Mouse (Mus musculus) skeletal muscle tissue, postnatal 0 days (tissue): ENCODE data around the gene Vwce. TPM values are rescaled to one million over a fixed set of nuclear protein-coding genes. Genes with fewer than 3 reads are reported as not detected.

ENCODE experiments used
- polyA plus RNA-seq: library from polyadenylated mRNA; unstranded; fragments of >200 nt; fragmentation: Nextera tagmentation; extraction: Ambion mirVana; gene quantifications from 2 replicates; pipeline ENCODE4 v1.2.1, GENCODE M21; 2015

The Vwce gene
- polyA plus RNA-seq: 0.17 and 0.28 TPM in 2 replicates

GRCm38 (mm10) chr19:10634106-10634871, at the start of gene Vwce:
Gene Vwce, plus strand, starts transcription at chr19:10634213.

DNA sequence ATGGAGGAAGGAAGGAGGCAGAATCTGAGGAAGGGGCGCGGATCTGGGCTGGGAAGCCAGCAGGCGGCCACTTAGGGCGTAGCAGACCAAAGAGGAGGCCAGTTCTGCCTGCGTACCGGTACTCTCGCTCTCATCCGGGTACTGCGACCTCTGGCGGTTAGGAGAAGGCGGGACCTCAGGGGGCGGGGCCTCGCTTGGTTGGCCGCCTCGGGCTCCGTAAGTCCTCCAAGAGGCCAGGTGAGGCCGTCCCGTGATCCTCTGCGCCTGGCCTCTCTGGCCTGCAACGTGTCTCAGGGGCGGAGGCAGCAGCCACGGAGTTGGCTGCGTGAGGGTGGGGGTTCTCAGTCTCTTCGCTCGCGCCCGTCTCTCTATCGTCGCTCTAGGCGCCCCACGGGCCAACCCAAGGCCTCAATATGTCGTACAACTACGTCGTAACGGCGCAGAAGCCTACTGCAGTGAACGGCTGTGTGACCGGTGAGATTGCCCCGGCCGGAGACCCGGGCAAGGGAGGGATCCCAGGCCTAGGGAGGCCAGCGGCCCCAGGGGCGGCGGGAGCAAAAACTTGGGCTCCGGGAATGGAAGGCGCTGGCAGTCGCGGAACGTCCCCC, 28.6 kb upstream of the Vwce start, which contains the start of the genes Ddb1 and Tkfc:
TSS of gene Ddb1 (plus strand) at position 35 of the 608 bp plus-strand sequence.
TSS of gene Tkfc (minus strand) at position 362 of the 608 bp plus-strand sequence.

GRCm38 (mm10) chr19:10677915-10678771, 44.1 kb downstream of the Vwce start, which contains the start of gene Pga5:
Gene Pga5, minus strand, starts transcription at chr19:10678071.

GRCm38 (mm10) chr19:10688537-10689352, 54.7 kb downstream of the Vwce start, which contains the start of gene Vps37c:
Gene Vps37c, plus strand, starts transcription at chr19:10688735.

Other genes with a start within 250 kb of the Vwce start
- 0.59 and 1.6 TPM in 2 replicates for gene Syt7, start 245.1 kb upstream of the Vwce start, polyA plus RNA-seq
- gene Lrrc10b, start 176.7 kb upstream of the Vwce start, polyA plus RNA-seq: 0.12 and 0.28 TPM in 2 replicates
- gene Ppp1r32, start 151.3 kb upstream of the Vwce start, polyA plus RNA-seq: 0.17 TPM in 1 of 2 replicates, not detected in the other
- 17.2 and 17.3 TPM in 2 replicates for gene Cpsf7, start 108.9 kb upstream of the Vwce start, polyA plus RNA-seq
- 44.2 and 47.1 TPM in 2 replicates for gene Sdhaf2, start 108.1 kb upstream of the Vwce start, polyA plus RNA-seq
- gene Tmem216, start 78.0 kb upstream of the Vwce start, polyA plus RNA-seq: 12.1 and 17.5 TPM in 2 replicates
- gene Cyb561a3, start 57.0 kb upstream of the Vwce start, polyA plus RNA-seq: 9.1 and 10.6 TPM in 2 replicates
- gene Tmem138, start 56.9 kb upstream of the Vwce start, polyA plus RNA-seq: 7.5 and 9.1 TPM in 2 replicates
- 177 and 194 TPM in 2 replicates for gene Ddb1, start 28.9 kb upstream of the Vwce start, polyA plus RNA-seq
- 6.8 and 8.3 TPM in 2 replicates for gene Tkfc, start 28.6 kb upstream of the Vwce start, polyA plus RNA-seq
- gene Pga5, start 43.9 kb downstream of the Vwce start, polyA plus RNA-seq: 0.40 TPM in 1 of 2 replicates, not detected in the other
- gene Vps37c, start 54.5 kb downstream of the Vwce start, polyA plus RNA-seq: 21.6 and 22.5 TPM in 2 replicates
- 0.19 TPM in 2 replicates for gene Cd5, start 104.8 kb downstream of the Vwce start, polyA plus RNA-seq
- 0.17 TPM in 1 of 2 replicates, not detected in the other for gene Cd6, start 195.8 kb downstream of the Vwce start, polyA plus RNA-seq
- 0.48 and 0.59 TPM in 2 replicates for gene Slc15a3, start 205.5 kb downstream of the Vwce start, polyA plus RNA-seq
- gene Tmem132a, start 235.7 kb downstream of the Vwce start, polyA plus RNA-seq: 23.7 and 25.7 TPM in 2 replicates
- gene Tmem109, start 247.8 kb downstream of the Vwce start, polyA plus RNA-seq: 167 and 179 TPM in 2 replicates